Mouse (Mus musculus) MEL (cell line): ENCODE data around the gene Ngrn. TPM values are rescaled to one million over a fixed set of nuclear protein-coding genes. Genes with fewer than 3 reads are reported as not detected.
A peak's percentile ranks its signal among the peaks of the same experiment; 100 is the strongest.

Experiments used
- DNase-seq: peaks from one replicate; pipeline ENCODE4 v3.0.0; 2011; ENCODE audit warnings: low read depth, low spot score
- H3K27ac ChIP-seq: 2 replicates; pipeline ENCODE4 v1.5.1; 2012; ENCODE audit warnings: low read depth, mild to moderate bottlenecking, control low read depth, low read length, moderate library complexity; ENCODE audit not compliant: control insufficient read depth
- H3K27me3 ChIP-seq, 2 experiments: fragments of 150-350 bp in 1 of 2; sonication (generic) in 1 of 2; 2 replicates each; pipeline ENCODE4 v1.6.1; 2012; ENCODE audit warnings: low read length in 2 of 2, mild to moderate bottlenecking in 2 of 2, improper control_type of control experiment in 1 of 2, moderate library complexity in 1 of 2; ENCODE audit not compliant: insufficient read depth in 2 of 2, control insufficient read depth in 1 of 2
- H3K36me3 ChIP-seq, 2 experiments: 2 replicates each; pipeline ENCODE4 v1.6.1; 2012 to 2014; ENCODE audit warnings: low read length in 2 of 2, improper control_type of control experiment in 1 of 2, inconsistent platforms in 1 of 2, mild to moderate bottlenecking in 1 of 2; ENCODE audit not compliant: insufficient read depth in 2 of 2, control insufficient read depth in 1 of 2
- H3K4me1 ChIP-seq, 2 experiments: fragments of 150-350 bp in 1 of 2; sonication (generic) in 1 of 2; 2 replicates each; pipeline ENCODE4 v1.6.1; 2012; ENCODE audit warnings: low read length in 2 of 2, improper control_type of control experiment in 1 of 2, mild to moderate bottlenecking in 1 of 2; ENCODE audit not compliant: insufficient read depth in 2 of 2, control insufficient read depth in 1 of 2
- H3K4me3 ChIP-seq, 2 experiments: fragments of 150-350 bp in 1 of 2; sonication (generic) in 1 of 2; 2 replicates each; pipeline ENCODE4 v1.5.1; 2012; ENCODE audit warnings: low read depth in 2 of 2, low read length in 2 of 2, mild to moderate bottlenecking in 2 of 2, moderate library complexity in 2 of 2, control low read depth in 1 of 2, improper control_type of control experiment in 1 of 2; ENCODE audit not compliant: control insufficient read depth in 1 of 2, insufficient read depth in 1 of 2
- H3K79me2 ChIP-seq: 2 replicates; pipeline ENCODE4 v1.6.1; 2012; ENCODE audit warnings: mild to moderate bottlenecking, low read length, moderate library complexity; ENCODE audit not compliant: control insufficient read depth, poor library complexity, insufficient read depth
- H3K9ac ChIP-seq: 2 replicates; pipeline ENCODE4 v1.6.1; 2012; ENCODE audit warnings: low read depth, mild to moderate bottlenecking, control low read depth, low read length, moderate library complexity; ENCODE audit not compliant: control insufficient read depth, poor library complexity, severe bottlenecking
- H3K9me3 ChIP-seq: fragments of 150-350 bp; sonication (generic); replicated peaks from 2 replicates; pipeline ENCODE4 v1.6.1; 2012; ENCODE audit warnings: mild to moderate bottlenecking, low read length, improper control_type of control experiment, moderate library complexity; ENCODE audit not compliant: insufficient read depth
- CHD1 ChIP-seq: IDR thresholded peaks from 2 replicates; pipeline ENCODE4 v1.6.1; 2012; ENCODE audit warnings: low read depth, mild to moderate bottlenecking, inconsistent platforms, low read length, improper control_type of control experiment
- CHD2 ChIP-seq: IDR thresholded peaks from 2 replicates; pipeline ENCODE4 v1.6.1; 2011; ENCODE audit warnings: low read length, improper control_type of control experiment
- E2F4 ChIP-seq: IDR thresholded peaks from 2 replicates; pipeline ENCODE4 v1.6.1; 2011; ENCODE audit warnings: low read depth, low read length, improper control_type of control experiment, borderline replicate concordance
- ELF1 ChIP-seq: IDR thresholded peaks from 2 replicates; pipeline ENCODE4 v1.6.1; 2014; ENCODE audit warnings: low read depth, mild to moderate bottlenecking, inconsistent platforms, low read length, improper control_type of control experiment, moderate library complexity
- ETS1 ChIP-seq: IDR thresholded peaks from 2 replicates; pipeline ENCODE4 v1.6.1; 2012; ENCODE audit warnings: low read depth, mild to moderate bottlenecking, inconsistent platforms, low read length, improper control_type of control experiment, moderate library complexity
- GATA1 ChIP-seq: IDR thresholded peaks from 2 replicates; pipeline ENCODE4 v1.6.1; 2011; ENCODE audit warnings: low read depth, low read length, improper control_type of control experiment
- HCFC1 ChIP-seq: IDR thresholded peaks from 2 replicates; pipeline ENCODE4 v1.6.1; 2012; ENCODE audit warnings: low read depth, mild to moderate bottlenecking, inconsistent platforms, low read length, improper control_type of control experiment, moderate library complexity
- JUND ChIP-seq: IDR thresholded peaks from 2 replicates; pipeline ENCODE4 v1.6.1; 2011; ENCODE audit warnings: low read depth, mild to moderate bottlenecking, improper control_type of control experiment, low read length
- KAT2A ChIP-seq: conservative IDR thresholded peaks from 2 replicates; pipeline ENCODE4 v1.6.1; 2012; ENCODE audit warnings: low read depth, low read length, improper control_type of control experiment, inconsistent platforms
- MAX ChIP-seq: IDR thresholded peaks from 2 replicates; pipeline ENCODE4 v1.6.1; 2011; ENCODE audit warnings: low read length, improper control_type of control experiment
- MXI1 ChIP-seq: IDR thresholded peaks from 2 replicates; pipeline ENCODE4 v1.6.1; 2011; ENCODE audit warnings: mild to moderate bottlenecking, low read depth, low read length, improper control_type of control experiment
- MYC ChIP-seq: IDR thresholded peaks from 2 replicates; pipeline ENCODE4 v1.6.1; 2011; ENCODE audit warnings: low read depth, mild to moderate bottlenecking, low read length, improper control_type of control experiment, moderate library complexity
- NELFE ChIP-seq: IDR thresholded peaks from 2 replicates; pipeline ENCODE4 v1.6.1; 2011; ENCODE audit warnings: low read depth, low read length, improper control_type of control experiment
- POLR2AphosphoS2 ChIP-seq: IDR thresholded peaks from 2 replicates; pipeline ENCODE4 v1.6.1; 2011; ENCODE audit warnings: low read length, improper control_type of control experiment
- POLR2AphosphoS5 ChIP-seq: IDR thresholded peaks from 2 replicates; pipeline ENCODE4 v1.6.1; 2012; ENCODE audit warnings: low read depth, borderline replicate concordance, mild to moderate bottlenecking, inconsistent platforms, low read length, moderate library complexity, mixed read lengths
- RAD21 ChIP-seq: IDR thresholded peaks from 2 replicates; pipeline ENCODE4 v1.6.1; 2011; ENCODE audit warnings: mild to moderate bottlenecking, low read depth, low read length, improper control_type of control experiment
- RCOR1 ChIP-seq: IDR thresholded peaks from 2 replicates; pipeline ENCODE4 v1.6.1; 2012; ENCODE audit warnings: low read depth, mild to moderate bottlenecking, inconsistent platforms, low read length, improper control_type of control experiment
- SIN3A ChIP-seq: IDR thresholded peaks from 2 replicates; pipeline ENCODE4 v1.6.1; 2012; ENCODE audit warnings: low read length, improper control_type of control experiment, inconsistent platforms
- SMC3 ChIP-seq: IDR thresholded peaks from 2 replicates; pipeline ENCODE4 v1.6.1; 2011; ENCODE audit warnings: low read depth, low read length, improper control_type of control experiment
- UBTF ChIP-seq: IDR thresholded peaks from 2 replicates; pipeline ENCODE4 v1.6.1; 2012; ENCODE audit warnings: low read depth, mild to moderate bottlenecking, inconsistent platforms, low read length, improper control_type of control experiment, moderate library complexity, borderline replicate concordance; ENCODE audit not compliant: insufficient read depth
- ZC3H11A ChIP-seq: IDR thresholded peaks from 2 replicates; pipeline ENCODE4 v1.6.1; 2012; ENCODE audit warnings: low read depth, mild to moderate bottlenecking, inconsistent platforms, low read length, improper control_type of control experiment
- ZMIZ1 ChIP-seq: IDR thresholded peaks from 2 replicates; pipeline ENCODE4 v1.6.1; 2012; ENCODE audit warnings: low read depth, mild to moderate bottlenecking, inconsistent platforms, low read length, improper control_type of control experiment, moderate library complexity
- ZNF384 ChIP-seq: IDR thresholded peaks from 2 replicates; pipeline ENCODE4 v1.6.1; 2012; ENCODE audit warnings: low read depth, mild to moderate bottlenecking, inconsistent platforms, low read length, improper control_type of control experiment
- polyA plus RNA-seq, 2 experiments: library from polyadenylated mRNA; stranded (reverse) in 1 of 2; unstranded in 1 of 2; fragments of >175 nt in 1 of 2; fragments of >200 nt in 1 of 2; gene quantifications; 2 replicates each; pipeline versions ENCODE4 v1.2.1 to v1.2.4; 2012; ENCODE audit warnings: low replicate concordance in 2 of 2, low read depth in 1 of 2; ENCODE audit not compliant: insufficient read length in 2 of 2, insufficient read depth in 1 of 2, missing spikeins in 1 of 2
- total RNA-seq: library from RNA; depleted of rRNA; stranded (reverse); fragments of 300-350 nt; gene quantifications from 2 replicates; pipeline ENCODE4 v1.2.3, GENCODE M21; 2012

Gene Ngrn
- total and polyA plus RNA-seq, 3 experiments: 37.2 to 48.0 TPM; not detected in 1

DNA sequence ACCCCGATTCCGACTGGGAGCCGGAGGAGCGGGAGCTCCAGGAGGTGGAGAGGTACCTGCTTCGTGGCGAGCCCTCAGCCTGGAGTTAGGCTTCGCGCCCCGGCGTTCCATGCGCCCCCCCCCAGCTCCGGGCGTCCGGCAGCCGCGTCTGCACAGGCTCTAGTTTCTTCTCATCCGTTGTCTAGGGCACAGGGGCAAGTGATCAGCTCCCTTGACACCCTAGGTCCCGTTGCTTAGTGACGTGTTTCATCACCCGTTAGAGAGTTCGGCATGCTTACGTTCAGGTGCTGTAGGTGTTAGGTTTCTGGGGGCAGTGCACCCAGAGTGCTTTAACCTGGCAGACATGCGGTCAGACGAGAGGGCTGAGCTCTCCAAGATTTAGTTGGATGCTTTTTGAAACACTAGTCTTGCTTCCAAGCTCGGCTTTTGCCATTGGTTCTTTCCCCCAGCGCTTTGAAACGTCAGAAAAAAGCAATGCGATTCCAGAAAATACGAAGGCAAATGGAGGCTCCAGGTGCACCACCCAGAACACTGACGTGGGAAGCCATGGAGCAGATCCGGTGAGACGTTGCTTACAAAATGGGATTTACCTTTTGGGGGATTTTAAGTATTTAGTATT lies 466 bp downstream of the Ngrn start:
- Histone ChIP-seq H3K9ac (peak overlapping the region; percentile 84), H3K4me1 (peaks cover 4 to 17% of the 10 kb centered on the region in 2 experiments), H3K79me2 (peaks cover 19% of the 10 kb centered on the region)
- peak; percentile 62 for DNase-seq
- TF ChIP-seq MAX (peak; percentile 26; the same call in 1 of the 2 replicates), HCFC1 (0 out of 2 replicates have a peak, but pooled peaks have one; percentile 21), E2F4 (no peak), ZC3H11A (no peak), GATA1 (no peak), CHD1 (no peak), ELF1 (no peak), SIN3A (no peak; the same call in 1 of the 2 replicates), RCOR1 (no peak), POLR2AphosphoS2 (no peak), MXI1 (peak; percentile 68; the same call in 1 of the 2 replicates), ZMIZ1 (no peak), NELFE (no peak), ETS1 (0 out of 2 replicates have a peak, but pooled peaks have one; percentile 6), ZNF384 (no peak), MYC (0 out of 2 replicates have a peak, but pooled peaks have one; percentile 6), KAT2A (no peak), JUND (no peak), POLR2AphosphoS5 (no peak), RAD21 (no peak), UBTF (no peak)
- TF ChIP-seq, all 39 proteins: peak for 5
- no peaks in the 10 kb centered on the region for H3K9me3 ChIP-seq
- peaks cover 6 to 15% of the 10 kb centered on the region in 2 experiments for H3K36me3 ChIP-seq
- H3K27ac ChIP-seq: peak overlapping the region; percentile 56
- peak overlapping the region; percentile 55 to 77 for H3K4me3 ChIP-seq
- H3K27me3 ChIP-seq: no peaks in the 10 kb centered on the region

DNA sequence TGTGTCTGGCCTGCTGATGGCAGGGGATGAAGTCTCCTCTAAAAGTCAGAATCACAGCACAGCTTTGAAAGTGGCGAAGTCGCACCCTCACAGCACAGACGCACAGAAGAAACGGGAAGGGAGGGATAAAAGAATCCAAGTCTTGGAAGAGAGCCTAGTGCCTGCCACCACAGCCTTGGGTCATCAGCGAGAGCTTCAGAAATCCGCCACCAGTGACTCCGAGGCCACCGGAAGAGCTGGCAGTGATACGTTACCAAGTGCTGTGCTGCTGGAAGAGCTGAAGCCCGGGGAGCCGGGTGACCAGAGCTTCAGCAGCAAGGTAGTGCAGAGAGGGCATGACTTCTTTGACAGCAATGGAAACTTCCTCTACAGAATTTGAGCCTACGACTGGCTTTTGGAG lies 3.6 kb downstream of the Ngrn start:
- Histone ChIP-seq H3K9ac (no peak overlapping the region), H3K9me3 (no peaks in the 10 kb centered on the region), H3K27ac (no peak overlapping the region), H3K79me2 (peaks cover 20% of the 10 kb centered on the region), H3K4me1 (peaks cover 7 to 21% of the 10 kb centered on the region in 2 experiments)
- no peak for DNase-seq
- TF ChIP-seq SMC3 (no peak), CHD2 (no peak)
- TF ChIP-seq, all 39 proteins: peak for 0
- Histone ChIP-seq H3K36me3 (peaks cover 6 to 26% of the 10 kb centered on the region in 2 experiments), H3K4me3 (no peak overlapping the region), H3K27me3 (no peaks in the 10 kb centered on the region)
